Mouse (Mus musculus): Measurements from ENCODE around the gene Bex4. TPM values are rescaled to one million over a fixed set of nuclear protein-coding genes. Genes with fewer than 3 reads are reported as not detected.
"Not testable (repeated sequence)": the region's sequence is repeated elsewhere in the genome, so short reads cannot be mapped to it uniquely, and the experiment has no call there.

Bex4 gene
- polyA plus RNA-seq (2016; fragmentation: Nextera tagmentation; extraction: Ambion mirVana): 201 and 211 TPM in 2 replicates

DNA sequence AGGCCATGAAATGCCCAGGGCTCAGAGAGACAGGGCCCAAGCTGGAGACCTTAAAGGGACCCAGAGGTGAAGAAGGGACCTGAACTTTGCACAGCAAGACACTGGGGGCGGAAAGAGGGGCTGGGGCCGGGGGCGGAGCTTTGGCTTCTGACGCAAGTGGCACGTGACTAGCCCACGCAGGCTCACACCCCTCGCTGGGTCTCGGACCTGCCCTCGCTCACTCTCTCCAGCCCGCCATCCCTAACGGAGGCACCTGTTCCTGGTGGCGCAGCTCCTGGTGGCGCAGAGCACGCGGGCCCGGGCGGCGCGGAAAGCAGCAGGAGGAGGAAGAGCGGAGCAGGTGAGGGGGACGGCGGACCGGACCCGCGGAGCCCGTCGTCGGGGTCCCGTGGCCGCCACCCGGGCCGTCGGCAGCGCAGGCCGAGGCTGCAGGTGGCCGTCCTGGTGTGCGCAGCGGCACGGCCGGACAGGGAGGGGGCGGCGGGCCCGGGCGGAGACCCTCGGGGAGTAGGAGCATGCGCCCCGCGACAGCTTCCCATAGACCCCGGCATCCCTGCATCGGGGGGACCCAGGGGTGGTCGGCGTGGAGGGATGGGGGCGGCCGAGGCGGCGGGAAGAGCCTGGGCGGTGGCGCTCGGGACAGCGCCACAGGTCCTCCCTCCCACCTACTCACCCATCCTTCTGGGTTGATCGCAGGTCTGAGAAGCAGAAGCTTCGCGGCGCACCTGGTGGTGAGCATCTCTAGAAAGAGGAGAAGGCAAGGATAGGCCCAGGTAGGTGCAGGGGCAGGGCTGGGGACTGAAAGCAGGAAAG is at the start of gene Bex4:
Bex4 (plus strand) TSS at position 170 of the 813 bp plus-strand sequence.
- Histone ChIP-seq H3K9ac (peak within 1 kb of the TSS; percentile 75), H3K27ac (peak within 1 kb of the TSS; percentile 78), H3K4me2 (peak within 1 kb of the TSS; percentile 55), H3K4me3 (peak within 1 kb of the TSS; percentile 65), H3K4me1 (peaks cover 35% of the 10 kb centered on the region)
- not testable (repeated sequence) for H3K9me3 ChIP-seq (replicated peaks); H3K27me3 ChIP-seq (replicated peaks); H3K36me3 ChIP-seq
- ATAC-seq: peak; percentile 72
- whole genome bisulfite sequencing (ENCODE audit: insufficient replicate concordance): 20% methylated on average over 13 of the region's 64 CpGs

GRCm38 (mm10) chrX:136092497-136093279 is 46.1 kb upstream of the Bex4 start:
- no peaks in the 10 kb centered on the region for H3K9me3 ChIP-seq (replicated peaks)
- H3K27ac ChIP-seq: no peak overlapping the region
- no peaks in the 10 kb centered on the region for H3K27me3 ChIP-seq (replicated peaks)
- no peak overlapping the region for H3K9ac ChIP-seq
- H3K4me3 ChIP-seq: no peak overlapping the region
- 21% methylated on average over 1 of the region's 2 CpGs for WGBS (ENCODE audit: insufficient replicate concordance)
- H3K36me3 ChIP-seq: no peaks in the 10 kb centered on the region
- no peak overlapping the region for H3K4me2 ChIP-seq
- peak; percentile 42 for ATAC-seq
- no peaks in the 10 kb centered on the region for H3K4me1 ChIP-seq

DNA sequence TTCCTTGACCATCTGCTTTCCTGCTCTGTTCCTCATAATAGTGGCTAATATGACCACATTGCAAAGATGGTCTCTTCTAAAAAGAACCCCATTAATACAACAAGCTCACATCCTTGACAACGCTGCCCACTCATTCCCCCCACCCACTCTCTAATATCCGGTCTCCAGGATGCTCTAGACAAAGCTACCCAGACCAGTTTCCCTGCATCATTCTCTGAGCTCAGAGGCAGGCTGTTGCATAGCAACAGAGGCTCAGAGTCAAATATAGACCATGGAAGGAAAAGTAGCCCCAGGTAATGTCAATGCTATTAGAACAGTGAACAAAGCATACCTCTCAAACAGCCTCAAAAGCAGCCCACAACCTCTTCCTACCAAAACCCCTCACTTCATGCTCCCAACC is 44.4 kb upstream of the Bex4 start:
- no peak for ATAC-seq
- WGBS (ENCODE audit: insufficient replicate concordance): 31% methylated on average over 2 of the region's 2 CpGs

DNA sequence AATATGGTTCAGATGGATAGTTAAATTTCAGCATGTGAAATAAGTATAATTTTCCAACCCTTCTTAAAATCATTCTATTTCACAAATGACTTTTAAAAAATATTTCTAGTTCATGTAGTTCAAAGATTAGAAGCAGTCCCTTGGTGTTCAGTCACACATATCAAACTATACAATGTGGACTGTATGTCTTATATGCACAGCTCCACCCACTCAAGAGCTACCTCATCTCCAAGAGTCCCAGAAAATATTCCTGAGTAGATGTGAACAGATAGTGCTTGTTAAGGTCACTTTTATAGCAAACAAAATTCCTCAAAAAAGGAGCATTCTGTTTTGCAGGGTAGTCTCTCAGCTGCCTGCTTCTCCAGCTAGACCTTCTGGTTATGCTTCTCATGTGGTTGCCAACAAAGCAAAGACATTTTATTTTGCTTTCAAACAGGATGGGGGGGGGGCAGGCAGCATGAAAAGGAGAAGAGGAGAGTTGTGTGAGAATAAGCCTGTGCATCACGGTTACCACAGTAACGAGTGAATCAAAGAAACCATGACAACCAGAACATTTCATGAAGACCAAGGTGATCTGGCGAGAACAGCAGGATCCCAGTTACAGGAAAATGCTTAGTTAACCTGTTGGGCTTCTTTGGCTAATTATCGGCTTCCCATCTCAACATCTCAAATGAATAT is 34.6 kb upstream of the Bex4 start:
- no peak overlapping the region for H3K27ac ChIP-seq
- 50% methylated on average over 4 of the region's 4 CpGs for WGBS (ENCODE audit: insufficient replicate concordance)
- peaks cover under 1% of the 10 kb centered on the region; the same call in 1 of the 2 replicates for H3K27me3 ChIP-seq (replicated peaks)
- H3K4me1 ChIP-seq: no peaks in the 10 kb centered on the region
- no peaks in the 10 kb centered on the region for H3K9me3 ChIP-seq (replicated peaks)
- ATAC-seq: no peak
- H3K9ac ChIP-seq: no peak overlapping the region
- H3K4me3 ChIP-seq: no peak overlapping the region
- H3K36me3 ChIP-seq: no peaks in the 10 kb centered on the region
- no peak overlapping the region for H3K4me2 ChIP-seq

More for the DNA sequence above, 44.4 kb upstream of the Bex4 start:
- Histone ChIP-seq H3K4me3 (no peak overlapping the region), H3K36me3 (no peaks in the 10 kb centered on the region), H3K4me2 (no peak overlapping the region), H3K27me3 (replicated peaks) (no peaks in the 10 kb centered on the region), H3K9ac (no peak overlapping the region), H3K9me3 (replicated peaks) (no peaks in the 10 kb centered on the region), H3K4me1 (no peaks in the 10 kb centered on the region), H3K27ac (no peak overlapping the region)

- no peaks in the 10 kb centered on the region for H3K9me3 ChIP-seq (replicated peaks)
- no peak for ATAC-seq
- H3K36me3 ChIP-seq: no peaks in the 10 kb centered on the region
- H3K27me3 ChIP-seq (replicated peaks): peaks cover 4% of the 10 kb centered on the region; the same call in 1 of the 2 replicates
- H3K4me1 ChIP-seq: no peaks in the 10 kb centered on the region
- no peak overlapping the region for H3K4me3 ChIP-seq
- WGBS (ENCODE audit: insufficient replicate concordance): 61% methylated on average over 3 of the region's 3 CpGs
- no peak overlapping the region for H3K9ac ChIP-seq
- no peak overlapping the region for H3K4me2 ChIP-seq
- no peak overlapping the region for H3K27ac ChIP-seq
Observed at GRCm38 (mm10) chrX:136104724-136105088, 34.1 kb upstream of the Bex4 start.

- Histone ChIP-seq H3K9ac (no peak overlapping the region), H3K36me3 (no peaks in the 10 kb centered on the region), H3K4me3 (no peak overlapping the region), H3K4me1 (no peaks in the 10 kb centered on the region), H3K27me3 (replicated peaks) (peaks cover 4% of the 10 kb centered on the region; the same call in 1 of the 2 replicates), H3K9me3 (replicated peaks) (no peaks in the 10 kb centered on the region), H3K4me2 (no peak overlapping the region), H3K27ac (no peak overlapping the region)
- WGBS (ENCODE audit: insufficient replicate concordance): 31% methylated on average over 6 of the region's 6 CpGs
- no peak for ATAC-seq
Observed at GRCm38 (mm10) chrX:136107942-136108341, 30.9 kb upstream of the Bex4 start.

GRCm38 (mm10) chrX:136115015-136115414 is 23.8 kb upstream of the Bex4 start:
- Histone ChIP-seq H3K27ac (no peak overlapping the region), H3K36me3 (no peaks in the 10 kb centered on the region), H3K4me3 (no peak overlapping the region), H3K4me2 (no peak overlapping the region), H3K4me1 (no peaks in the 10 kb centered on the region), H3K9ac (no peak overlapping the region), H3K9me3 (replicated peaks) (no peaks in the 10 kb centered on the region), H3K27me3 (replicated peaks) (peaks cover 10% of the 10 kb centered on the region)
- WGBS (ENCODE audit: insufficient replicate concordance): 18% methylated on average over 4 of the region's 4 CpGs
- no peak for ATAC-seq

DNA sequence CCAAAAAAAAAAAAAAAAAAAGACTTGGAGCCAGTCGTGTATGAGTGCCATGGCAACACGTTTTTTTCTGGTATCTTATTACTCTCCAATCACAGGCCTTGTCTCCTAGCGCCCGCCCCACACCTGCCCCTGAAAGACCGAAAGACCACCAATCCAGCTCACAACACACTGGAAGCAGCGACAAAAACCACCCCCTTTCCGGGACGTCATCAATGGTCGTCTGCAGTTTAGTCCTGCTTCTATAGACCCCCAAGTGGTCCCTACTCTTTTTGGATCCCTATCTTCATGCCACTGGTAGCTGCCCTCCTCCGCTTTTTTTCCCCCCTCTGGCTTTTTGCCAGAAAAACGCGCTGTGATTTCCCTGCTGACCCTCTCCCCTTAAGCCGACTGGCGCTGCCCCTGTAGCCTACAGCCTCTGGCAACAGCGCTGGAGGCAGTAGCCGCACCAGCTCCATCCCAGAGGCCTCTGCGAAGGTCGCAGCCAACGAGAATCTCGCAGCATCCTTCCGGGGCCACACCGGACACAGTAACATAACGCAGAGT is 23.3 kb upstream of the Bex4 start:
- Histone ChIP-seq H3K4me2 (peak overlapping the region; percentile 38), H3K9ac (no peak overlapping the region), H3K9me3 (replicated peaks) (no peaks in the 10 kb centered on the region), H3K27ac (no peak overlapping the region), H3K4me3 (peak overlapping the region; percentile 13), H3K36me3 (no peaks in the 10 kb centered on the region), H3K27me3 (replicated peaks) (peaks cover 10% of the 10 kb centered on the region), H3K4me1 (no peaks in the 10 kb centered on the region)
- WGBS (ENCODE audit: insufficient replicate concordance): 20% methylated on average over 23 of the region's 23 CpGs
- ATAC-seq: peak; percentile 46; the same call in 1 of the 2 replicates

DNA sequence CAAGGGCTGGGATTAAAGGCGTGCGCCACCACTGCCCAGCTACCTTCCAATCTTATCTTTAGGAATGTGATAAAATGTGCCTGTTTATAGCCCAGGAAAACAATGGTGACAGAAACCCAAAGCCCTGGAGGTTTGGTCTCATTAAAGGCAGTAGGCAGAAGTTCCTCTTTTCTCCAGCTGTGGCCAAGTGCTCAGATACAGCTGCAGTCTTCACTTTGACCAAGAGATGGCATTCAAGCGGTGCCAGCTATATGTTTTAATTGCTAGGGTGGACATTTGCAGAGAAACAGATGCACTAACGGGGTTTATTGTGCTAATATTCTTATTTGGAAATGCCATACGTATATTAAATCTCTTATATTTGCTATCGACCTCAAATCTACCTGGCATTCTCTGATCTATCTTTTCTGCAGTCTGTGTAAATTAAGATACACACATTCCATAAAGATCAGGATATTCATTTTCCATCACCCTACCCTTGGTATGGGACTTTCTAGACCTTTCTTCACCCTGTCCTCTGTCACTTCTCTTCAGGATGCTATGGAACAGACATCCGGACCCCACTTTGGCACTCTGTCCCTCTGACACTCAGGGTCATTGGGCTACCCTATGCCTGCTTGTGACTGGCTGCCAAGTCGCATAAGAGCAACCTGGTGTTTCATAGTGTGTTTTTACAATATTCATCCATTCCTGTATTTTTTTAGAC is 11.6 kb upstream of the Bex4 start:
- Histone ChIP-seq H3K9ac (no peak overlapping the region), H3K4me1 (no peaks in the 10 kb centered on the region; the same call in 1 of the 2 replicates), H3K4me3 (no peak overlapping the region), H3K27ac (no peak overlapping the region), H3K36me3 (no peaks in the 10 kb centered on the region), H3K9me3 (replicated peaks) (no peaks in the 10 kb centered on the region), H3K4me2 (0 out of 2 replicates have a peak overlapping the region, but pooled peaks have one; percentile 10), H3K27me3 (replicated peaks) (no peaks in the 10 kb centered on the region)
- 42% methylated on average over 8 of the region's 8 CpGs for WGBS (ENCODE audit: insufficient replicate concordance)
- peak; percentile 51; the same call in 1 of the 2 replicates for ATAC-seq

DNA sequence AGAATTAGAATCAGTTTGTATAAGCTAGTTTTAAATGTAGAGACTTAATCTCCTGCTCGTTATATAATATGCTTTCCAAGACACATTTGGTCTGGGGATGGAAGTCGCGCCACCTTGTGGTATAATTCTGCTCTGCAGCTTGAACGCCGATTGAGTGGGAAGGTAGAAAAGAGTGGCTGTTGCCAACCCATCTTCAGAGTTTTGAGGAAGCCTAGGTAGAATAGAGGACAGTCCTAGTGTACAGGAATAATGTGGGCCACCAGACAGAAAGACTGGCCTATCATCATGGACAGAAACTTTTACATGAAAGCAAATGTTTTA is 11.1 kb upstream of the Bex4 start:
- Histone ChIP-seq H3K27ac (no peak overlapping the region), H3K27me3 (replicated peaks) (no peaks in the 10 kb centered on the region), H3K4me2 (0 out of 2 replicates have a peak overlapping the region, but pooled peaks have one; percentile 10), H3K9ac (no peak overlapping the region), H3K9me3 (replicated peaks) (no peaks in the 10 kb centered on the region), H3K4me1 (no peaks in the 10 kb centered on the region; the same call in 1 of the 2 replicates), H3K36me3 (no peaks in the 10 kb centered on the region), H3K4me3 (no peak overlapping the region)
- 9% methylated on average over 5 of the region's 5 CpGs for WGBS (ENCODE audit: insufficient replicate concordance)
- ATAC-seq: peak; percentile 37; the same call in 1 of the 2 replicates

- H3K4me3 ChIP-seq: no peak overlapping the region
- H3K27ac ChIP-seq: peak overlapping the region; percentile 85
- H3K4me1 ChIP-seq: peaks cover 26% of the 10 kb centered on the region
- peak overlapping the region; percentile 39 for H3K4me2 ChIP-seq
- H3K36me3 ChIP-seq: no peaks in the 10 kb centered on the region; the same call in 1 of the 2 replicates
- H3K27me3 ChIP-seq (replicated peaks): no peaks in the 10 kb centered on the region
- ATAC-seq: peak; percentile 89
- 46% methylated on average over 4 of the region's 4 CpGs for WGBS (ENCODE audit: insufficient replicate concordance)
- H3K9me3 ChIP-seq (replicated peaks): no peaks in the 10 kb centered on the region
- H3K9ac ChIP-seq: no peak overlapping the region
Observed at GRCm38 (mm10) chrX:136135559-136135958, 3.2 kb upstream of the Bex4 start.
